Mouse (Mus musculus) stomach, embryonic 14.5 days (tissue): ENCODE measurements around the gene Spink2. TPM values are rescaled to one million over a fixed set of nuclear protein-coding genes. Genes with fewer than 3 reads are reported as not detected.

Experiments used
- ATAC-seq: fragments of 200-750 bp; cut with Nextera tagmentation; 2 replicates; pipeline ENCODE4 v1.8.0; 2017; ENCODE audit warnings: low read depth, moderate TSS enrichment; ENCODE audit not compliant: insufficient number of reproducible peaks, insufficient read depth, low FRiP score
- H3K27ac ChIP-seq: fragments of 300-500 bp; sonication (generic); 2 replicates; pipeline ENCODE4 v1.5.1; 2014; ENCODE audit warnings: mild to moderate bottlenecking, low read length, moderate library complexity, mixed read lengths
- H3K27me3 ChIP-seq: fragments of 300-500 bp; sonication (generic); 2 replicates; pipeline ENCODE4 v1.6.1; 2014; ENCODE audit warnings: low read length, control low read depth, mixed read lengths; ENCODE audit not compliant: control insufficient read depth, insufficient read depth
- H3K36me3 ChIP-seq: fragments of 300-500 bp; sonication (generic); 2 replicates; pipeline ENCODE4 v1.6.1; 2014; ENCODE audit warnings: mild to moderate bottlenecking, control low read depth, low read length, moderate library complexity, mixed read lengths; ENCODE audit not compliant: control insufficient read depth, insufficient read depth
- H3K4me1 ChIP-seq: fragments of 300-500 bp; sonication (generic); 2 replicates; pipeline ENCODE4 v1.6.1; 2014; ENCODE audit warnings: low read length, control low read depth, mixed read lengths; ENCODE audit not compliant: control insufficient read depth, insufficient read depth
- H3K4me2 ChIP-seq: fragments of 300-500 bp; sonication (generic); replicated peaks from 2 replicates; pipeline ENCODE4 v1.6.1; 2014; ENCODE audit warnings: low read depth, low read length, control low read depth
- H3K4me3 ChIP-seq: fragments of 300-500 bp; sonication (generic); 2 replicates; pipeline ENCODE4 v1.5.1; 2014; ENCODE audit warnings: low read depth, low read length, control low read depth
- H3K9ac ChIP-seq: fragments of 300-500 bp; sonication (generic); replicated peaks from 2 replicates; pipeline ENCODE4 v1.6.1; 2014; ENCODE audit warnings: low read depth, mild to moderate bottlenecking, control low read depth, low read length, moderate library complexity, mixed read lengths
- H3K9me3 ChIP-seq: fragments of 300-500 bp; sonication (generic); 2 replicates; pipeline ENCODE4 v1.6.1; 2016; ENCODE audit warnings: low read depth, low read length, control low read depth; ENCODE audit not compliant: control insufficient read depth
- WGBS: fragments of 180-500 bp; shearing (Covaris S2); extraction: QIAGEN DNeasy Blood & Tissue Kit; methylation state at CpG from one replicate; pipeline ENCODE4 v1.1.7; 2014; 5-methylcytosine and 5-hydroxymethylcytosine counted together
- polyA plus RNA-seq: library from polyadenylated mRNA; unstranded; fragments of >200 nt; fragmentation: Nextera tagmentation; extraction: Ambion mirVana; gene quantifications from 2 replicates; pipeline ENCODE4 v1.2.1, GENCODE M21; 2014

Gene Spink2
- polyA plus RNA-seq, 1 experiment from 2014 or later = 0.43 TPM

- ATAC-seq = no peak; the same call in 1 of the 2 replicates
- Histone ChIP-seq H3K4me3 (no peak overlapping the region), H3K9me3 (no peaks in the 10 kb centered on the region), H3K9ac (no peak overlapping the region), H3K4me1 (no peaks in the 10 kb centered on the region), H3K4me2 (peak overlapping the region; percentile 22), H3K27ac (no peak overlapping the region), H3K36me3 (no peaks in the 10 kb centered on the region), H3K27me3 (no peaks in the 10 kb centered on the region)
- 12% methylated on average over 2 of the region's 2 CpGs for WGBS
Observed at GRCm38 (mm10) chr5:77217724-77218123, 6.5 kb upstream of the Spink2 start.

- WGBS = 11% methylated on average over 9 of the region's 9 CpGs
- Histone ChIP-seq H3K9me3 (no peaks in the 10 kb centered on the region), H3K4me1 (no peaks in the 10 kb centered on the region), H3K27me3 (no peaks in the 10 kb centered on the region), H3K4me3 (0 out of 2 replicates have a peak overlapping the region, but pooled peaks have one; percentile 13), H3K27ac (no peak overlapping the region), H3K36me3 (no peaks in the 10 kb centered on the region), H3K4me2 (peak overlapping the region; percentile 22), H3K9ac (no peak overlapping the region)
- ATAC-seq = peak; percentile 23; the same call in 1 of the 2 replicates
Observed at GRCm38 (mm10) chr5:77217211-77217610, 5.9 kb upstream of the Spink2 start.

- Histone ChIP-seq H3K36me3 (no peaks in the 10 kb centered on the region), H3K27me3 (no peaks in the 10 kb centered on the region), H3K9me3 (no peaks in the 10 kb centered on the region), H3K4me3 (no peak overlapping the region), H3K4me1 (no peaks in the 10 kb centered on the region), H3K9ac (no peak overlapping the region), H3K27ac (no peak overlapping the region), H3K4me2 (no peak overlapping the region)
- WGBS = 78% methylated on average over 11 of the region's 11 CpGs
- no peak for ATAC-seq
Observed at GRCm38 (mm10) chr5:77206134-77206533, 5.1 kb downstream of the Spink2 start.

- ATAC-seq = no peak
- Histone ChIP-seq H3K4me1 (no peaks in the 10 kb centered on the region), H3K4me3 (no peak overlapping the region), H3K36me3 (no peaks in the 10 kb centered on the region), H3K4me2 (no peak overlapping the region), H3K9me3 (no peaks in the 10 kb centered on the region), H3K9ac (no peak overlapping the region), H3K27me3 (no peaks in the 10 kb centered on the region), H3K27ac (no peak overlapping the region)
Observed at GRCm38 (mm10) chr5:77202238-77202637, 9.0 kb downstream of the Spink2 start.

- Histone ChIP-seq H3K27me3 (no peaks in the 10 kb centered on the region), H3K9me3 (no peaks in the 10 kb centered on the region), H3K4me1 (no peaks in the 10 kb centered on the region), H3K4me3 (no peak overlapping the region), H3K4me2 (no peak overlapping the region), H3K36me3 (no peaks in the 10 kb centered on the region), H3K9ac (no peak overlapping the region), H3K27ac (no peak overlapping the region)
- 57% methylated on average over 4 of the region's 4 CpGs for WGBS
- ATAC-seq = no peak
Observed at GRCm38 (mm10) chr5:77200695-77201094, 10.6 kb downstream of the Spink2 start.

- no peaks in the 10 kb centered on the region for H3K4me1 ChIP-seq
- H3K36me3 ChIP-seq = no peaks in the 10 kb centered on the region
- H3K9me3 ChIP-seq = no peaks in the 10 kb centered on the region
- H3K27me3 ChIP-seq = no peaks in the 10 kb centered on the region
- H3K27ac ChIP-seq = no peak overlapping the region
- ATAC-seq = no peak
- H3K9ac ChIP-seq = no peak overlapping the region
- WGBS = 52% methylated on average over 3 of the region's 3 CpGs
- H3K4me2 ChIP-seq = no peak overlapping the region
- no peak overlapping the region for H3K4me3 ChIP-seq
Observed at GRCm38 (mm10) chr5:77193951-77194350, 17.3 kb downstream of the Spink2 start.

- WGBS = 53% methylated on average over 4 of the region's 4 CpGs
- Histone ChIP-seq H3K36me3 (no peaks in the 10 kb centered on the region), H3K9ac (no peak overlapping the region), H3K9me3 (no peaks in the 10 kb centered on the region), H3K4me3 (no peak overlapping the region), H3K27ac (no peak overlapping the region), H3K27me3 (no peaks in the 10 kb centered on the region), H3K4me1 (no peaks in the 10 kb centered on the region), H3K4me2 (no peak overlapping the region)
- no peak for ATAC-seq
Observed at GRCm38 (mm10) chr5:77193266-77193665, 18.0 kb downstream of the Spink2 start.

- Histone ChIP-seq H3K27ac (no peak overlapping the region), H3K36me3 (no peaks in the 10 kb centered on the region), H3K9me3 (no peaks in the 10 kb centered on the region), H3K4me1 (no peaks in the 10 kb centered on the region), H3K4me2 (no peak overlapping the region), H3K27me3 (no peaks in the 10 kb centered on the region), H3K4me3 (no peak overlapping the region), H3K9ac (no peak overlapping the region)
- 60% methylated on average over 1 of the region's 1 CpGs for WGBS
- ATAC-seq = no peak
Observed at GRCm38 (mm10) chr5:77191631-77192030, 19.6 kb downstream of the Spink2 start.

- Histone ChIP-seq H3K9ac (no peak overlapping the region), H3K36me3 (no peaks in the 10 kb centered on the region), H3K4me1 (no peaks in the 10 kb centered on the region), H3K4me2 (no peak overlapping the region), H3K9me3 (no peaks in the 10 kb centered on the region), H3K27ac (no peak overlapping the region), H3K4me3 (no peak overlapping the region), H3K27me3 (no peaks in the 10 kb centered on the region)
- ATAC-seq = no peak
- WGBS = 72% methylated on average over 4 of the region's 4 CpGs
Observed at GRCm38 (mm10) chr5:77191106-77191505, 20.2 kb downstream of the Spink2 start.
